Mouse (Mus musculus) lung, postnatal 10 days (tissue): ENCODE measurements at regions not wholly inside any gene's neighbourhood (a gene's known extent, or its start where the extent isn't known, plus 50 kb on each side); places are given as distances from the start of the nearest gene placed in this dataset.
"Not testable (repeated sequence)": the region's sequence is repeated elsewhere in the genome, so short reads cannot be mapped to it uniquely, and the experiment has no call there.

Experiments used
- DNase-seq: peaks from one replicate; pipeline ENCODE4 v3.0.0; 2021

DNA sequence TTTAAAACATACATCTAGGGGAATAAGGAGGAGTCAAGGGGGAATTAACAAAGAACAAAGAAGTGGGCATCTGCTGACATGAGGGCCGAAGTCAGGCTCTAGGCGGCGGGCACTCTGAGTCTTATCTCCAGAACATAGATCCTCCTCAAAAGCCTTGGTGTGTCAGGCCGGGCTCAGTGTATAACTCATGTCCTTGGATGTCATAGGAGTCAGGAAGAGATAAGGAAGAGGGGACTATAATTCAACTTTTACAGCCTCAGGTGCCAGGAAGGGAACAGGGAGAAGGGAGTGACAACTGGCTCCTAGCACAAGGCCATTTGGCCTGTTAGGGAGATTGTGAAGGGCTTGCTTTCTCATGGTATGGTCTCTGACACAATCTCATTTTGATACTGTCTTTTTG, 185.9 kb upstream of the Ube2e2 start:
- DNase-seq = not testable (repeated sequence)

DNA sequence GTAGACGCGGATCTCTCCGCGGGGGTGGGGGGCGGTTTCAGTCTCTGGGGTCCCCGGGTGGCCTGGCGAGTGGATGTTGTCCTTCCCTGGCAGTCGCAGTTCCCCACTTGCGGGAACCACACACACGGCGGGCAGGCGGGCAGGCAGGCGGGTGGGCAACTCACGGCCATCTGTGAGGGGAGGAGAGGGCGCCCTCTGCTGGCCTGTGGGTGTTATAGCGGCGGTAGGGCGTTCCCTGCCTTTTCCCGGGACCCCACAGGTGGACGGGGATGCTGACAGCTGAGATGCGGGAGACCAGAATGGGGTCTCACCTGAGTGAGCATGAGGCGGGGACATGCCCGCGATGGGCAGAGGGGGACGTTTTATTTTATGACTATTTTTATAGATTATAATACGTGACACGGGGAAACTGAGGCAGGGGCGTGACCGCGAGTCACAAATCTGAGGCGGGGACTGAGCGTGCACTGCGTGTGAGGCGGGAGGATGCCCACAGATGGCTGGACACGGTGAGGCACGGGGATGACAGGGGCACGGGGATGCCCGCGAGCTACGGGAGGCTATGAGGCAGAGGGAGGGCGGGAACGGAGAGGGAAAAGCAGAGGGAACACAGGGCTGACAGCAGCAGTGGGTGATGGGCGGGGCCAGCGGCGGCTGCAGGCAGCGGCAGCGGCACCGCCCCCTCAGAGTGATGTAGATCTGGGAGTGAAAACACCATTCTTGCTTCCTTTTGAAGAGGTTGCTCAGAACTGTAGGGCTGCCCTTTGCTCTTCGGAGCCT, 148.1 kb upstream of the Ube2e2 start:
- peak; percentile 56 for DNase-seq

DNA sequence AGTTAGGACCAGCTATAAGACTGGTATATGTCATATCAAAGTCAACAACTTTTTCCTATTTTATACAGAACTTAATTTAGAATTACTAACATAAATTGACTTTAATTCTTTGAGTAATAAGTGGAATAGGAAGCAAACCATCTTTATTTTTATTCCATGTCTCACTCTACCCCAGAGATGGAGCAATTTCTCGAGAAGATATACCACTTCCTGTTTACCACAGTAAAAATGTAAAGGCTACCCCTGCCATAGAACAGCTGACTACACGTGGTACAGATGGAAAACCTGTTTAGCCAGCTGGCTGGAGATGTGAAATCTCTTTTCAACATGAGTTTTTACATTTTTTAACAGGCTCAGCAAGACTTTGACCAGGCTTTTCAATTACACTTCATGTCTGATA, 126.0 kb upstream of the Ube2e2 start:
- DNase-seq = no peak

DNA sequence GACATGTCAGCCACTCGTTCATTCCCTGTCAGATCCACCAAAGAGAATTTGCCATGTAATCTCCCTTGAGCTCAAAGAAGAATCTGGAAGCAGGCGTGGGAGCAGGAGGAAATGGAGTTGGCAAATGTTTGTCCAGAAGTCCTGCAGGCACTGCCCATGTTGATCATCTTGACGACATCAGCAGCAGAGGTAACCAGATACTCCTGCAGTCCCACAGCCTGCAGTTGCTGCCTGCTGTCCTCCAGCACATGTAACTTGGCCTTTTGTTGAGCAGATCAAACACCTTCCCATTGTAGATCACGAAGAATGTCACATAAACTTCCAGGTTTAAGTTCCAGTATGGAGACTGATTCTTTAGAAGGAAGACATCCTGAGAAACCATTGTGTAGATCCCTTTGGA, 121.3 kb upstream of the Ube2e2 start:
- no peak for DNase-seq

DNA sequence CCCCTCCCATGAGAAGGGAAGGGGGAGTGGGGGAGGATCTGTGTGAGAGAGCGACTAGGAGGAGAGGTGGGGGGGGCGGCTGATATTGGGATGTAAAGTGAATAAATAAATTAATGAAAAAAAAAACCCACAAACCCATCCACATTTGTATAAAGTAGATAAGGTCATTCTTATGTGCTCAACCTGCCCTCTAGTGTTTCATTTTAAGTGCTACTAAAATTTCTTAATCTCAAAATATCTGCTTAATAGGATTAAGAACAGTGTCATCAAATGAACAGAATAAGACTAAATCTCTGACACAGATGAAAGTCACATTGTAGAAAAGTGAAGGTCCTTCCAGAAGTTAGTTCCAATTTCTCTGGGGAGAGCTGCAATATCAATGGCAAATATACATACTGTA, 119.5 kb upstream of the Ube2e2 start:
- DNase-seq = not testable (repeated sequence)

DNA sequence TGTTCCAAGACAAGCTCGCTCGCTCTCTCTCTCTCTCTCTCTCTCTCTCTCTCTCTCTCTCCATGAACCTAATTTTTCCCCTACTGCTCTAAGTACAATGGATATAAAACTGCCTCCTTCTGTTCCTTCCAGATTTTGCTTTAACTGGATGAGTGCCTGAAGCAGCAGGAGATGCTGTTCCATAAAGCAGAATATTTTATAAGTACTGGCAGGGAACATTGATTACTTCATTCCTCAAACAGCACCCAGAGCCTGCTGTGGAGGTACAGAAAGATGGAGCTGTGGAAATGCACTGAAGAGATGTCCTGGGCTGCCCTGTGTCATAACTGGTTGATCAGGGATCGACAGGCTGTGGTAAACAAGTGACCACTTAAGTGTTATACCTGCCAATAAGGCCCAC, 89.8 kb upstream of the Ube2e2 start:
- DNase-seq = no peak

DNA sequence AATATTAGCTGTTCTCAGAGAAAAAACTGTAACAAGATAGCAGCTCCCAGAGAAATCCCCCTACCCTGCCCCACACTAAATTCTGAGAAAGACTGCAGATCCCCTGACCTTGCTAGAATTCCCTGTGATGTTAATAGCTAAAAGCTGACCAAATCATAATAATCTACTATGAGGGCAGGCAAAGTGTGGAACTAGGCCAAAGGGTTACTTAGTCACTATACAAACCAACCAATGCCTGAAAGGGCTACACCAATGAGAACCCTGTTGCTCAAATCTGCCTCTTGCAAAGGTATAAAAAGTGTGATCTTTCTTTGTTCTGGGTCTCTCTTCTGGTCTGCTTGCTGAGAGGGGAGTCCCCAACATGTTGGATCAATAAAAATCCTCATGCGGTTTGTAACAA, 69.8 kb upstream of the Ube2e2 start:
- no peak for DNase-seq

DNA sequence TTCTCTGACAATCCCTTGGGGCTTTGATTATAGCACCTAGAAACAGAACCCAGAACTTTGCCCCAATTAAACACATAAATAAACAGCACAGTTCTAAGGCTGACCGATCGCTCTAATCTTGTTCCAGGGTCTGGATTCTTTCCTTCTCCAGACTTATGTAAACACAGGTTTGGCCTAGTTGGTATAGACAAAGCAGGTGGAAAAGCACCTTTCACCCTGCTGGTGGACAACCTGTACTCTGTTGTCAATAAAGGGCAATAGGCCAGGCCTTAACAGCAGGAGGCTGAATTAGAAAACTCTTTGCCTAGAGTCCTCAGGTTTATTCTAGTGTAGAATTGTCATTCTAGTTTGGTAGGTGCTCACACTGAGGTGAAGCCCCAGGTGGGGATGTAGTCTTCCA, 69.2 kb upstream of the Ube2e2 start:
- no peak for DNase-seq
